Mouse (Mus musculus): ENCODE measurements around the gene Plekhg5. TPM values are rescaled to one million over a fixed set of nuclear protein-coding genes. Genes with fewer than 3 reads are reported as not detected.

The Plekhg5 gene
- 33.9 and 54.3 TPM in 2 replicates for polyA plus RNA-seq (2012; rRNA removed; ENCODE audit: low replicate concordance)

GRCm38 (mm10) chr4:152072121-152072601 lies at the start of gene Plekhg5:
Plekhg5 (plus strand) TSS chr4:152072498.

GRCm38 (mm10) chr4:152027524-152027923 lies 44.8 kb upstream of the Plekhg5 start, which contains the start of gene Zbtb48:
Zbtb48 (minus strand) TSS chr4:152027671.

GRCm38 (mm10) chr4:152038225-152038984 lies 33.9 kb upstream of the Plekhg5 start, which contains the start of gene Tas1r1:
Tas1r1 (minus strand) TSS chr4:152038568.

GRCm38 (mm10) chr4:152038985-152039830 lies 33.1 kb upstream of the Plekhg5 start, which contains the start of gene Nol9:
Nol9 (plus strand) TSS chr4:152039321.

GRCm38 (mm10) chr4:152115921-152116612 lies 43.8 kb downstream of the Plekhg5 start, which contains the start of gene Tnfrsf25:
Tnfrsf25 (plus strand) TSS chr4:152115934.

GRCm38 (mm10) chr4:152151966-152152544 lies 79.8 kb downstream of the Plekhg5 start, which contains the start of gene Espn:
Espn (minus strand) TSS chr4:152152371.

GRCm38 (mm10) chr4:152158585-152159284 lies 86.4 kb downstream of the Plekhg5 start, which contains the start of gene Hes2:
Hes2 (plus strand) TSS chr4:152158867.

Other genes with a start within 250 kb of the Plekhg5 start
- gene Camta1, start 210.6 kb upstream of the Plekhg5 start, polyA plus RNA-seq (2012; rRNA removed; ENCODE audit: low replicate concordance): 8.3 and 9.9 TPM in 2 replicates
- gene Dnajc11, start 138.8 kb upstream of the Plekhg5 start, polyA plus RNA-seq (2012; rRNA removed; ENCODE audit: low replicate concordance): 65.3 and 78.6 TPM in 2 replicates
- 46.6 and 79.4 TPM in 2 replicates for gene Thap3, start 83.5 kb upstream of the Plekhg5 start, polyA plus RNA-seq (2012; rRNA removed; ENCODE audit: low replicate concordance)
- gene Phf13, start 76.2 kb upstream of the Plekhg5 start, polyA plus RNA-seq (2012; rRNA removed; ENCODE audit: low replicate concordance): 8.9 and 14.1 TPM in 2 replicates
- gene Klhl21, start 63.7 kb upstream of the Plekhg5 start, polyA plus RNA-seq (2012; rRNA removed; ENCODE audit: low replicate concordance): 17.3 and 29.5 TPM in 2 replicates
- gene Zbtb48, start 44.8 kb upstream of the Plekhg5 start, polyA plus RNA-seq (2012; rRNA removed; ENCODE audit: low replicate concordance): 9.9 and 17.5 TPM in 2 replicates
- gene Tas1r1, start 33.9 kb upstream of the Plekhg5 start, polyA plus RNA-seq (2012; rRNA removed; ENCODE audit: low replicate concordance): 0.03 and 0.13 TPM in 2 replicates
- 10.8 and 30.9 TPM in 2 replicates for gene Nol9, start 33.2 kb upstream of the Plekhg5 start, polyA plus RNA-seq (2012; rRNA removed; ENCODE audit: low replicate concordance)
- 7.3 and 12.8 TPM in 2 replicates for gene Tnfrsf25, start 43.4 kb downstream of the Plekhg5 start, polyA plus RNA-seq (2012; rRNA removed; ENCODE audit: low replicate concordance)
- 1.2 and 4.9 TPM in 2 replicates for gene Espn, start 79.9 kb downstream of the Plekhg5 start, polyA plus RNA-seq (2012; rRNA removed; ENCODE audit: low replicate concordance)
- 0.14 TPM in 1 of 2 replicates, not detected in the other for gene Hes2, start 86.4 kb downstream of the Plekhg5 start, polyA plus RNA-seq (2012; rRNA removed; ENCODE audit: low replicate concordance)
- 32.2 and 38.4 TPM in 2 replicates for gene Acot7, start 105.6 kb downstream of the Plekhg5 start, polyA plus RNA-seq (2012; rRNA removed; ENCODE audit: low replicate concordance)
- gene Gpr153, start 201.7 kb downstream of the Plekhg5 start, polyA plus RNA-seq (2012; rRNA removed; ENCODE audit: low replicate concordance): 19.5 and 68.5 TPM in 2 replicates
- gene Hes3, start 219.2 kb downstream of the Plekhg5 start, polyA plus RNA-seq (2012; rRNA removed; ENCODE audit: low replicate concordance): not detected in 2 replicates
- gene Icmt, start 224.7 kb downstream of the Plekhg5 start, polyA plus RNA-seq (2012; rRNA removed; ENCODE audit: low replicate concordance): 26.9 and 41.0 TPM in 2 replicates
- gene Rnf207, start 246.5 kb downstream of the Plekhg5 start, polyA plus RNA-seq (2012; rRNA removed; ENCODE audit: low replicate concordance): 0.62 and 6.2 TPM in 2 replicates